In genomic region chr17:63366045-63366444, GRCm38 (mm10) we compare ENCODE assay signal across 12 mouse cellular contexts.
DNase-seq lines count a peak whose midpoint lies in the region; ATAC-seq and TF ChIP-seq lines count a peak whose summit lies in the region.
"Had no signal": no experiment of that assay in that cellular context is flagged by ENCODE, and none has a peak within 500 bp of the region (broad histone marks: within the 10 kb centered on the region; RNA-seq: fewer than 3 reads in every experiment).

No protein-coding gene starts in this region.

- ATAC-seq in embryonic facial prominence, embryonic 14.5 days (ENCODE audit: low read depth): peak; percentile 62; the same call in 1 of the 2 replicates
- ATAC-seq in limb, embryonic 12.5 days (ENCODE audit: insufficient number of reproducible peaks, insufficient read depth, low FRiP score, low TSS enrichment, low read depth): no peak
- ATAC-seq in intestine, embryonic 16.5 days: no peak

- no peak overlapping the region for H3K4me3 ChIP-seq in embryonic facial prominence, embryonic 14.5 days (ENCODE audit: low read depth, low read length)
- no peak overlapping the region for H3K4me3 ChIP-seq in limb, embryonic 12.5 days (replicated peaks)
- no peak overlapping the region for H3K4me3 ChIP-seq in intestine, embryonic 16.5 days (ENCODE audit: low read length)
- no peak overlapping the region for H3K4me3 ChIP-seq in thymus, adult 2 months (ENCODE audit: control insufficient read depth, insufficient read depth, low read length)
- H3K4me3 ChIP-seq: heart, embryonic 13.5 days; liver, embryonic 13.5 days; neural tube, embryonic 13.5 days had no signal

- H3K36me3 ChIP-seq in embryonic facial prominence, embryonic 14.5 days (ENCODE audit: control insufficient read depth, insufficient read depth, low read length): no peaks in the 10 kb centered on the region
- no peaks in the 10 kb centered on the region for H3K36me3 ChIP-seq in limb, embryonic 12.5 days
- H3K36me3 ChIP-seq in intestine, embryonic 16.5 days (ENCODE audit: control insufficient read depth, insufficient read depth, low read length): no peaks in the 10 kb centered on the region
- no peaks in the 10 kb centered on the region for H3K36me3 ChIP-seq in thymus, adult 2 months (ENCODE audit: control insufficient read depth, insufficient read depth, low read length)
- H3K36me3 ChIP-seq: liver, embryonic 13.5 days; neural tube, embryonic 13.5 days had no signal

- no peak for TF ChIP-seq POLR2A in thymus, adult 2 months (IDR thresholded peaks at IDR 0.05; ENCODE audit: control insufficient read depth, extremely low read depth, insufficient read depth, low read length, poor library complexity)

- TF ChIP-seq CTCF in thymus, adult 2 months (IDR thresholded peaks at IDR 0.05; ENCODE audit: borderline replicate concordance, control insufficient read depth, extremely low read depth, insufficient read depth, low read length, poor library complexity): no peak

- no peaks in the 10 kb centered on the region for H3K9me3 ChIP-seq in embryonic facial prominence, embryonic 14.5 days (ENCODE audit: control insufficient read depth, low read length)
- no peaks in the 10 kb centered on the region for H3K9me3 ChIP-seq in limb, embryonic 12.5 days
- H3K9me3 ChIP-seq in intestine, embryonic 16.5 days (ENCODE audit: control insufficient read depth, low read length): no peaks in the 10 kb centered on the region
- H3K9me3 ChIP-seq: heart, embryonic 13.5 days; liver, embryonic 13.5 days; neural tube, embryonic 13.5 days had no signal

- H3K4me1 ChIP-seq in embryonic facial prominence, embryonic 14.5 days (ENCODE audit: control insufficient read depth, insufficient read depth, low read length): 0 out of 2 replicates have a peak, but pooled peaks cover 5% of the 10 kb centered on the region
- H3K4me1 ChIP-seq in limb, embryonic 12.5 days (replicated peaks): peaks cover 15% of the 10 kb centered on the region
- 0 out of 2 replicates have a peak, but pooled peaks cover 3% of the 10 kb centered on the region for H3K4me1 ChIP-seq in intestine, embryonic 16.5 days (ENCODE audit: control insufficient read depth, insufficient read depth, low read length)
- H3K4me1 ChIP-seq in thymus, adult 2 months (replicated peaks; ENCODE audit: control insufficient read depth, insufficient read depth, low read length): no peaks in the 10 kb centered on the region
- H3K4me1 ChIP-seq: liver, embryonic 13.5 days had no signal

- H3K4me2 ChIP-seq in embryonic facial prominence, embryonic 14.5 days (ENCODE audit: low read depth, low read length): no peak overlapping the region
- peak overlapping the region; percentile 35; the same call in 1 of the 2 replicates for H3K4me2 ChIP-seq in limb, embryonic 12.5 days
- no peak overlapping the region for H3K4me2 ChIP-seq in intestine, embryonic 16.5 days (ENCODE audit: low read depth, low read length)
- H3K4me2 ChIP-seq: heart, embryonic 13.5 days; liver, embryonic 13.5 days; neural tube, embryonic 13.5 days had no signal

- no peaks in the 10 kb centered on the region for H3K27me3 ChIP-seq in embryonic facial prominence, embryonic 14.5 days (replicated peaks; ENCODE audit: control insufficient read depth, insufficient read depth, low read length)
- H3K27me3 ChIP-seq in limb, embryonic 12.5 days: no peaks in the 10 kb centered on the region
- H3K27me3 ChIP-seq in intestine, embryonic 16.5 days (replicated peaks; ENCODE audit: control insufficient read depth, insufficient read depth, low read length): no peaks in the 10 kb centered on the region
- no peaks in the 10 kb centered on the region for H3K27me3 ChIP-seq in thymus, adult 2 months (ENCODE audit: control insufficient read depth, insufficient read depth, low read length)
- H3K27me3 ChIP-seq: heart, embryonic 13.5 days; liver, embryonic 13.5 days; neural tube, embryonic 13.5 days had no signal

- H3K9ac ChIP-seq in embryonic facial prominence, embryonic 14.5 days (ENCODE audit: low read depth, low read length): no peak overlapping the region
- H3K9ac ChIP-seq in limb, embryonic 12.5 days (replicated peaks): no peak overlapping the region
- H3K9ac ChIP-seq in intestine, embryonic 16.5 days (ENCODE audit: low read depth, low read length): no peak overlapping the region
- H3K9ac ChIP-seq: heart, embryonic 13.5 days; liver, embryonic 13.5 days; neural tube, embryonic 13.5 days had no signal

- H3K27ac ChIP-seq in embryonic facial prominence, embryonic 14.5 days (replicated peaks; ENCODE audit: low read depth, low read length): peak overlapping the region; percentile 44; the same call in 1 of the 2 replicates
- H3K27ac ChIP-seq in limb, embryonic 12.5 days: no peak overlapping the region
- no peak overlapping the region for H3K27ac ChIP-seq in intestine, embryonic 16.5 days (ENCODE audit: low read length)
- no peak overlapping the region for H3K27ac ChIP-seq in thymus, adult 2 months (ENCODE audit: control insufficient read depth, insufficient read depth, low read length)
- H3K27ac ChIP-seq: heart, embryonic 13.5 days; liver, embryonic 13.5 days; neural tube, embryonic 13.5 days had no signal

- DNase-seq in frontal cortex, postnatal 36 days (ENCODE audit: low spot score in 2 of 2): peak; percentile 21 to 29
- DNase-seq in frontal cortex, postnatal 10 days (ENCODE audit: low spot score in 2 of 2): no peak
- peak; percentile 14 for DNase-seq in MN1 (ENCODE audit: low spot score)
- peak; percentile 81 for DNase-seq in embryonic facial prominence, embryonic 14.5 days (ENCODE audit: low spot score)
- no peak for DNase-seq in urinary bladder, adult 18-20 months (ENCODE audit: low spot score in 2 of 2)
- no peak for DNase-seq in thymus, adult 2 months
- DNase-seq: liver, embryonic 13.5 days; thymus, postnatal 14 days had no signal

- WGBS in embryonic facial prominence, embryonic 14.5 days: 42% methylated on average over 11 of the region's 11 CpGs
- 18% methylated on average over 11 of the region's 11 CpGs for WGBS in limb, embryonic 12.5 days
- 56% methylated on average over 11 of the region's 11 CpGs for WGBS in intestine, embryonic 16.5 days
- 91% methylated on average over 11 of the region's 11 CpGs for WGBS in thymus, adult 2 months

Comparison
In these comparisons a context has a peak if more than half of its experiments do, and no peak if none do; other contexts are left out.
1. DNase-seq: peak in frontal cortex, postnatal 36 days (2 of 2), MN1 (single experiment) and embryonic facial prominence, embryonic 14.5 days (single experiment); none in frontal cortex, postnatal 10 days (0 of 2), urinary bladder, adult 18-20 months (0 of 2) and thymus, adult 2 months (single experiment).